Mouse (Mus musculus) macrophage (primary cell): Measurements from ENCODE around the gene Fam122a. TPM values are rescaled to one million over a fixed set of nuclear protein-coding genes. Genes with fewer than 3 reads are reported as not detected.

Source experiments
- H3K27ac ChIP-seq: fragments of 350-480 bp; formaldehyde crosslinking; 2 replicates; pipeline ENCODE4 v1.9.0; 2021
- H3K36me3 ChIP-seq: fragments of 350-480 bp; formaldehyde crosslinking; 2 replicates; pipeline ENCODE4 v1.9.0; 2021; ENCODE audit errors: inconsistent target
- H3K4me3 ChIP-seq: fragments of 350-480 bp; formaldehyde crosslinking; 2 replicates; pipeline ENCODE4 v1.9.0; 2021; ENCODE audit errors: inconsistent target
- H3K79me2 ChIP-seq: fragments of 350-480 bp; formaldehyde crosslinking; 2 replicates; pipeline ENCODE4 v1.9.0; 2021; ENCODE audit errors: inconsistent target
- WGBS: methylation state at CpG from one replicate; pipeline ENCODE4 v1.1.7; 2026; ENCODE audit warnings: inconsistent platforms; ENCODE audit not compliant: missing documents; 5-methylcytosine and 5-hydroxymethylcytosine counted together
- polyA plus RNA-seq: library from polyadenylated mRNA; stranded (reverse); fragments of 250-400 nt; gene quantifications from 3 replicates; pipeline ENCODE4 v1.2.4, GENCODE M21; 2018; ENCODE audit warnings: inconsistent platforms

The Fam122a gene
- polyA plus RNA-seq, 1 experiment from 2014 or later = 43.9 TPM

DNA sequence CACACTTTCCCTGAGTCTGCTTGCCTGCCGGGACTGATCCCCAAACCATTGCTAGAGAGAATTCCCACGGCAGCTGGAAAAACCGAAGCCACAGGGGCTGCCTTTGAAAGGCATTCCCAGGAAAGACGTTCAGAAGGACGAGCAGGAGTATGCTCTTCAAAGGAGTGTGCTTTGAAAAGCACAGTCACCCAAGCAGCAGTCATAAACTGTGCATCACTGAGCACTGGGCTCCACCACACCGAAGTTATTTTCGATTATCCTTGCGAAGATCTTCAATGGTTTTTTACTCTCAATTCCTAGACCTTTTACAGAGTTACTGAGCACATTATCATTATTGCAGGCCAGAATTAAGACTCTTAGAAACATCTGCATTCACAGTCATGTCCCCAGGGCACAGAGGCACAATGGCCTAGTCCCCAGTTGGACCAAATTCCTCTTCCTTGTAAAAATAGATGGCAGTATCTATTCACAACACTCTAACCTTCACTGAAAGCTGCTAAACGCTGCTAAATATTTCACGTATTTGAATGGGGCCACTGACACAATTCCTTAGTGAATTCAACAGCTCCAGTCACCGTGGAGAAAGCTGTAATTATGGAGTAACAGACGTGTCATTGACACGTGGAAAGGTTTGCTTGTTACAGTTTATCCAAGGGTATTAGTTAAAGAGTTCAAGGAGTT lies 31.1 kb upstream of the Fam122a start:
- WGBS = 89% methylated on average over 13 of the region's 13 CpGs
- H3K4me3 ChIP-seq = no peak overlapping the region
- H3K79me2 ChIP-seq = no peaks in the 10 kb centered on the region
- H3K27ac ChIP-seq = no peak overlapping the region
- H3K36me3 ChIP-seq = no peaks in the 10 kb centered on the region

DNA sequence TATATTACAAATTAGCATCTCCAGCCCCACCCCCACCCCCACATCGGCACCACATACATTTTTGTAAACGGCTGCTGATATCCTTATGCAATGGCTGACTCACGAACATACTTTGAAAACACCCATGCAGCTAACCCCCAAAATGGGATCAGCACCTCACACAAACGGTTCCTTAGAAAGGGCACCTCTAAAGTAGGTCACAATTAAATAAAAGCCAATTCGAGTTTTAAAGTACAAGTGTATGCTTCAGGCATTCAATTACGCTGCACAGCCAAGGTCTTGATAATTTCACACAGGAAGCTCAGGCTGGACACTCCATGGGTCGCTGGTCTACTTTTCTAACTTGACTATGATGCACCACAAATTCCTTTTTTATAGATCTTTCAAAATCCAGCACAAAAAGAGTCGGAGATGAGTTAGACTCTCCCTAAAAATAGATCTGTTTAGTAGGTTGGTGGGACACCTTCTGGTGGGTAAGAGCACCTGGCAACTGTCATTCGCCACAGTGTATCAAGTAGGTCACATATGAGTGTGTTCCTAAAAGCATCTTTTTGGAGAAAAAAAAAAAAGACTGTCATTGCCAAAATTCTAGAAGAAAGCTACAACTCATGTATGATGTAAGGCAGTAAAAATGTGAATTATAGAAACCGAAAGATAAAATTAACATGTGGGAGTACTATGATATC lies 25.7 kb upstream of the Fam122a start:
- Histone ChIP-seq H3K36me3 (no peaks in the 10 kb centered on the region), H3K27ac (no peak overlapping the region), H3K4me3 (no peak overlapping the region), H3K79me2 (no peaks in the 10 kb centered on the region)
- WGBS = 85% methylated on average over 10 of the region's 10 CpGs

DNA sequence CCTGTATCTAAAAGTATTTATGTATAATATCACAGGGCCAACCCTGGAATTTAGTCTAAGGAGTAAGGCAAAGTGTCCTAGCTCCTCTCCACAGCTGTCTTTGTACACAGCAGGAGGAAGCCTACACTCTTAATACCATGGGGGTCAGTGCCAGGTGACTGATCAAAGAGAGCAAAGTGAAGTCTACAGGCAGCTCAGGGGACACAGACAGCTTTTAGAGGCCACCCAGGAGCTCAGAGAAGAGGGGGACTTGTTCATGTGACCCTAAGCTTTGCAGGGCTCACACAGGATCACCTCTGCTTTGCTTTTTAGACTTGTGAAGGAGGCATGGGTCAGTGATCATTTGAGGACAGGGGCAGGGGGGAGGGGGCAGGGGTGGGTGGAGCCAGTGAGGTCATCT lies 24.4 kb upstream of the Fam122a start:
- Histone ChIP-seq H3K36me3 (no peaks in the 10 kb centered on the region), H3K27ac (no peak overlapping the region), H3K4me3 (no peak overlapping the region), H3K79me2 (no peaks in the 10 kb centered on the region)

DNA sequence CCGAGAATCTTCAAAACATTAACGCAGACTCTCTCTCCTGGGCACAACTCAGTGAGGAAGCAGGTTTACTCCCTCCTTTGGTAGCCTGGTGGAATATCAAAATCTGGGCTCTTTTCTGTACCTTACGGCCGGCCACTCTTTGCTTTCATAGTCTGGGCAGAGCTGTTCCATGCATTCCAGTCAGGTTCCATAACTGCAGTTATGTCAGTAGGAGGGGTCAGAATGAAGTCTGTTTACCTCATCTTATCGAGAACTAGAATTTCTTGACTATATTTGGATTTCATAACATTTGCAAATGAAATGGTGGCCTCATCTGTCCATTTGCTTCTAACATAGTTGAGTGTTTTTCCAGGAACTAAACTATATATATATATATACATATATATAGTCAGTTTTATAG lies 23.3 kb upstream of the Fam122a start:
- Histone ChIP-seq H3K36me3 (no peaks in the 10 kb centered on the region), H3K79me2 (no peaks in the 10 kb centered on the region), H3K4me3 (no peak overlapping the region), H3K27ac (no peak overlapping the region)
- 81% methylated on average over 5 of the region's 5 CpGs for WGBS

DNA sequence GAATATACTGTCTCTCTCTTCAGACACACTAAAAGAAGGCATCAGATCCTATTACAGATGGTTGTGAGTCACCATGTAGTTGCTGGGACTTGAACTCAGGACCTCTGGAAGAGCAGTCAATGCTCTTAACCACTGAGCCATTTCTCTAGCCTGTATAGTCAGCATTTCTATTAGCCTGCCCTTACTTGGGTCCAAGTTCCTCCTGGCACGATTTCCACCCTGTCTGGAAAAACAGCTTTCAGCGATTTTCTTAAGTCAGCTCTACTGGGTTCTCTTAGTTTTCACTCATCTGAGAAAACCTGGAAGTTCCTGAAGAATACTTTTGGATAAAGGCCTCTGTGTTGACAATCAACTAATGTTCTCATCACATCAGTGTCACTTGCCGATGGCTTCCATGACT lies 22.1 kb upstream of the Fam122a start:
- Histone ChIP-seq H3K27ac (no peak overlapping the region), H3K4me3 (no peak overlapping the region), H3K79me2 (no peaks in the 10 kb centered on the region), H3K36me3 (no peaks in the 10 kb centered on the region)
- WGBS = 94% methylated on average over 3 of the region's 3 CpGs

DNA sequence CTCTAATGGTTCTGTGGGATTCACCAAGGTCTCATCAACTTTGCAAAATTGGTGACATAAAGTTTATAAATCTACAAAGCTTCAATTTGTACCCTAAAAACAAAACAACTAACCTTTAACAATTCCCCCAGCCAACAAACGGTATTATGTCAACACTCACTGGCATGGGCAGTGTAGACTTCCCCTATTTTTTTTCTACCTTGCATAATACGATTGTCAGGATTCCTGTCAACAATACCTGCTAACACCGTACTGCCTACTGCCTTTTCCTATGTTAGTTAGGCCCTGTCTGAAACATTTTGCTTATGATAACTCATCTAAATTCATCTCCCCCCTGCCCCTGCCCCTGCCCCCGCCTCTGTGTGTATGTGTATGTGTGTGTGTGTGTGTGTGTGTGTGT lies 16.7 kb upstream of the Fam122a start:
- 26% methylated on average over 4 of the region's 4 CpGs for WGBS
- Histone ChIP-seq H3K4me3 (no peak overlapping the region), H3K27ac (no peak overlapping the region), H3K79me2 (no peaks in the 10 kb centered on the region), H3K36me3 (no peaks in the 10 kb centered on the region)

DNA sequence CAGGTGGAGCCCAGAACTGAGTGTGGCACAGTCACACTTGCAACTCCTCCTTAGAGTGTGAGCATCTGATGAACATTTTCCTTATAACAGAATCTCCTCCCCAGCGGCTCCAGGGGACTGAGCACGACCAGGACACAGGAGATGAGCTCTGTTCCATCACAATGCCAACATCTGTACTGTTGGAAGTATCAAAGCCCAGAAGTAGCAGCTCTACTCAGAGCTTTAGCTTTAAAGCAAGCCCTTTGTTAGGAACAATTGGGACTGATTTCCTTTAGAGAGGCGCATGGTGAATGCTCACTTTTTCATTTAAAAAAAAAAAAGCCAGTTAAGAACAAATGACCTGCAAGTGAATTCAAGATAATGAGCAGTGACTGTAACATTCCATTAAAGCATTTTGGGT lies 14.7 kb upstream of the Fam122a start:
- no peak overlapping the region for H3K27ac ChIP-seq
- H3K79me2 ChIP-seq = no peaks in the 10 kb centered on the region
- no peak overlapping the region for H3K4me3 ChIP-seq
- H3K36me3 ChIP-seq = no peaks in the 10 kb centered on the region
- 94% methylated on average over 3 of the region's 3 CpGs for WGBS

DNA sequence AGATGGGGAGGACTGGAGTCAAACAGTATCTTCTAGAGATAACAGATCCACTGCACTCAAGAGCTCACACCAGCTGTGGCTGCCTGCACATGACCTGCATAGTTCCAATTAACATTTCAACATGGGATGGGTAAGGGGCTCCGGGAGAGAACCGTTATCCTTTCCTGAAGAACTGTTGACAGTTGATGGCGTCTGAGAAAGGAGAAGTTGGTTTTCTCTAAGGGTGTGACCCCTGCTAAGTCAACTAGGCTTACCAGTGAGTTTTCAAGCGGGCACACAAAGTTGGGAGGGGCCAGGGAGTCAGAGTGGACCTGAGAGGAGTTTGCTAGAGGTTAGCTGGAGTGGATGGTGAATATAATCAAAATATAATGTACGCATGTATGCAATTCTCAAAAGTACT lies 13.1 kb upstream of the Fam122a start:
- Histone ChIP-seq H3K79me2 (no peaks in the 10 kb centered on the region), H3K27ac (no peak overlapping the region), H3K36me3 (no peaks in the 10 kb centered on the region), H3K4me3 (no peak overlapping the region)
- WGBS = 27% methylated on average over 5 of the region's 5 CpGs

DNA sequence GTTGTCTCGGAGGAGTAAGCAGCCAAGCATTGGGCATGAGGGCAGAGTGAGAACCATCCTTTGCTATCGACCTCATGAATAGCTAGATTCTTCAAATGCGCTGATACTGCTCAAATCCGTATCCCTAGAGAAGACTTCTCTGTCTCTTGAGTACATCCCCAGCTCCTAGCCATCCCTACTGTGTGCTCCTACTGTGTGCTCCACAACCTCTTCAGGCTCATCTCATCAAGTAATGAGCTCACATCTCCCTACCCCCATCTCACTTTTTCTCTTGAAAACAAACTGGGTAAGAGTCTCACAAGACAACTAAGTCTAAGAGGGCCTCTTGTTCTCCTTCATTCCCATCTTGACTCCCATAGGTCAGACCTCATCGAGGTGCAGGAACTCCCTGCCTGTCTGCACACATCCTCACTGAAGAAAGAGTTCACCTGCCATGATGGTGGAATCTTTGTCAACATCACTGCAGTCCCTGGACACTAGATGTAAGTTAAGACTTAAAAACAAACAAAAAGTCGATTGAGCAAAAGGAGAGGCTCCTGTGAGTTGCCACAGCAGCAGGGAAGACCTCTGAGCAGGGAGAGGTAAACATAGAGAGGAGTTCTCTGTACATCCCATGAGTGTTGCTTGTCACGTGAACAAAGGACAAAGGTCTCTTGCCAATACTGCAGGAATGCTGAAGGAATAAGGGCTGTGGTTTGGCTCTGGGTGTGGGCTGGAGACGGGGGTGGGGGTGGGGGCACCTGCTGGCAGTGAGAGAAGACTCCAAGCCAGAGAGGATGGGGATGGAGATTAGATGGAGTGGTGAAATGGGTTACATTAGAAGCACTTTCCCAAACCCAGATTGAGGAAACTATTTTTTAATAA lies 9.5 kb upstream of the Fam122a start:
- no peak overlapping the region for H3K27ac ChIP-seq
- 89% methylated on average over 8 of the region's 8 CpGs for WGBS
- no peaks in the 10 kb centered on the region for H3K79me2 ChIP-seq
- no peak overlapping the region for H3K4me3 ChIP-seq
- no peaks in the 10 kb centered on the region for H3K36me3 ChIP-seq

DNA sequence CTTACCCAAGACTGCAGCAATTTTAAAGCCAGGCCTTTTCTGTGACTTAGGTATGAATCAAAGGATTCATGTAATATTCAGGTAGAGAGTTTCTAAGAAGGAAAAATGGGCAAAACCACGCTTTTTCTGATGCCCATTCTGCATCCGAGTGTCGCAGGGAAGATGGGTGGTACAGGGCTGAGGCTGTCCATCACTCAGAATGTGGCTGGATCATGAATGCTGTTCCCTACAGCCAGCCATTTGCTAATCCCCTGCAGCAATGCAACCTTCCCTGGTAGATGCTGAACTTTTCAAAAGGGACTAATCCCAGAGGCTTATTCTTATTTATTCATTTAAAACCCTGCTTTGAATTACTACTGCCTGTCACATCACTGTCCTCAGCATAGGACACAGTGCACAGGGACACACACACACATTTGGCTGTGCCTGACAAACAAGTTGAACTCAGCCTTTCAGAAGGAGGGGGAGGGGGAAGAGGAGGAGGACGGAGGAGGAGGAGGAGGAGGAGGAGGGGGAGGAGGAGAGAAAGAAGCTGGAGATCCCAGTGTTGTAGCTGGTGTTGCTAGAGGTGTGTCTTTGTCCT lies 7.5 kb upstream of the Fam122a start:
- no peak overlapping the region for H3K27ac ChIP-seq
- H3K4me3 ChIP-seq = no peak overlapping the region
- WGBS = 92% methylated on average over 2 of the region's 4 CpGs
- no peaks in the 10 kb centered on the region for H3K79me2 ChIP-seq
- H3K36me3 ChIP-seq = no peaks in the 10 kb centered on the region

DNA sequence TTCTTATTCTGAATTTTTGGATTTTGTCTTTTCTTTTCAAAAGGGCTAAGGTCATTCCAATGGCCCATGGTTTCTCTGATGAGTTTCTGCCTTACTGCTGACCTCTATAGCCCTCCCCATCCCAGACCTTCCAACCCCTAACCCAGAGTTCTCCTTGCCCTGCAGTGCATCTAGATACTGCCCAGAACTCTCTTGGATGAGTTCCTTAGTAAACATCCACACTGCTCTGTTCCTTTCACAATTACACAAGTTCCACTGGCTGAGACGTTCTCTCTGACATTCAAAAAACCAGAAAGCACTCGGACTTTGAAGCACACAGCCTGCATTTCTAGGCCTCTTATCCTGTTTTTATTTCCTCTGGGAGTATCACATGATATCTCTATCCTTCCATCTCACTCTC lies 3.8 kb upstream of the Fam122a start:
- Histone ChIP-seq H3K36me3 (no peaks in the 10 kb centered on the region), H3K4me3 (no peak overlapping the region), H3K79me2 (peaks cover 8% of the 10 kb centered on the region), H3K27ac (no peak overlapping the region)
- 85% methylated on average over 2 of the region's 2 CpGs for WGBS

DNA sequence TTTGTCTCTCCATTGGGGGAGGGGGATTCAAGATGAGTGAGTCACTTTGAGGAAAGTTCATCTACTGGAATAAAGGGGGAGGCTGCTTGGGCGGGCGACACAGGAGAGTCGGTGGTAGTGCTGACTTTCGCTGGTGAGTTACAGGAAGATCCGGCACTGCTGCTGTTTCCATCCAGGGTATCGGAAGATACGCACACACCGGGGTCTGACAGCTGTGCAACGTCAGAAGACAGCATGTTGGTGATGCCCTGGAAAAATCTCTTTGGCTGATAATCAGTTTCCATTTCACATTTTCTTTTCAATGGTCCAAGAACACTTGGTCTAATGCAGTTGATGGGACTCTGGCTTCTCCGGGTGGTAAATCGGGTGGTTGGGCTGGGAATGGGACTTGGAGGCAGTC lies 695 bp downstream of the Fam122a start:
- H3K4me3 ChIP-seq = peak overlapping the region; percentile 81
- H3K27ac ChIP-seq = peak overlapping the region; percentile 51
- WGBS = 6% methylated on average over 11 of the region's 11 CpGs
- peaks cover 13% of the 10 kb centered on the region for H3K79me2 ChIP-seq
- H3K36me3 ChIP-seq = no peaks in the 10 kb centered on the region

DNA sequence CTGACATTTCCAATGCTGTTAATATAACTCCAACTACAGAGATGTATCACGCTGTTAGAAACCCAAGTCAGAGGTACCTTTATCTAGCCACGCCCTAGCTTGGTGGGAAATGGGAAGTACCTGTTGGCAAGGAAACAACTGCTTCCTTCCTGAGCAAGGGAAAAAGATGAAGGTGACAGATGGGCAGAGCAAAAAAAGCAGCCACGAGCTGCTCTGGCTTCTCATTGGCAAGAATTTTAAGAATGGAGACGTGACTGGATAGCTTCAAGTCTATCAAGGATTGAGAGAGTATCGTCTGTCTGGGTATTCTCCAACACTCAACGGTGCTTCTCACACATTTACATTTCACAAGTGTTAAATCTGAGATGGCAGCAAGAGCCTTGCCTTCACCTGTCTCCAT lies 1.9 kb downstream of the Fam122a start:
- Histone ChIP-seq H3K36me3 (no peaks in the 10 kb centered on the region), H3K4me3 (no peak overlapping the region), H3K79me2 (peaks cover 13% of the 10 kb centered on the region), H3K27ac (no peak overlapping the region)
- WGBS = 78% methylated on average over 6 of the region's 6 CpGs

DNA sequence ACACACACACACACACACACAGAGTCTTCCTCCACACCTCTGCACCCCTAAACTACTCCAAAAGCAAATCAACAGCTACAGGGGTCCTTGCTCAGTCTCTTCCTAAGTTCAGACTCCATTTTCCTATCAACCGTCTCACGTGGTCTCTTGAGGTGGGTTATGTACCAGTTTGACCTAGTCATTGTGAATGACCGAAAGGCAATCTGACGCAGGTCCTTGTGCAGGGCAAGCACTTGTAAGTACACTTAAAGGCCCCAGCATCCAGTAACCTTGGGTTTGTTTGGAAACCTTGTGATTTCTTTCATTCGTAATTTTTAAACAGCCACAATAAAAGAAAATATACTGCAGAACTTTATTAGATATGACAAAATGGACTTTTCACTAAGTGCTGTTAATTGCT lies 4.6 kb downstream of the Fam122a start:
- Histone ChIP-seq H3K36me3 (no peaks in the 10 kb centered on the region), H3K79me2 (peaks cover 13% of the 10 kb centered on the region), H3K27ac (no peak overlapping the region), H3K4me3 (no peak overlapping the region)
- 96% methylated on average over 5 of the region's 5 CpGs for WGBS

DNA sequence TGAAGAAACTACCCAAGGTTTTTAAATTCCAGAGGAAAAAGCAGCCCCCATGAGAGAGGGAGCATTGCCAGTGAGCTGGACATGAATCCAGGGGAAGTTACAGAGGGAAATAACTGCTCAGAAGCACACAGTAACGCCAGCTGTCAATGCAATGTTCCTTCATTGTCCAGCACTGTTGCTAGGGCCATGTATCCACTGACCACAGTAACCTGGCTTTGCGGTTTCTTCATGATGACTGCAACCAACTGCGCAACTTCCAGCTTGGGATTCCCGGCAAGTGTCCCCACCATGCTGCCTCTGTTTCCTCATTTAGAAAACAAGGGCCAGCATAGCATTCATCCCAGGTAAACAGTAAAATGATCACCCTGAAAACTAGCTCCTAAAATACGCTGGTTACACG lies 5.6 kb downstream of the Fam122a start:
- WGBS = 83% methylated on average over 6 of the region's 6 CpGs
- Histone ChIP-seq H3K36me3 (no peaks in the 10 kb centered on the region), H3K27ac (no peak overlapping the region), H3K79me2 (peaks cover 11% of the 10 kb centered on the region), H3K4me3 (no peak overlapping the region)
